Mouse (Mus musculus): ENCODE results near the gene Anxa11.

DNA sequence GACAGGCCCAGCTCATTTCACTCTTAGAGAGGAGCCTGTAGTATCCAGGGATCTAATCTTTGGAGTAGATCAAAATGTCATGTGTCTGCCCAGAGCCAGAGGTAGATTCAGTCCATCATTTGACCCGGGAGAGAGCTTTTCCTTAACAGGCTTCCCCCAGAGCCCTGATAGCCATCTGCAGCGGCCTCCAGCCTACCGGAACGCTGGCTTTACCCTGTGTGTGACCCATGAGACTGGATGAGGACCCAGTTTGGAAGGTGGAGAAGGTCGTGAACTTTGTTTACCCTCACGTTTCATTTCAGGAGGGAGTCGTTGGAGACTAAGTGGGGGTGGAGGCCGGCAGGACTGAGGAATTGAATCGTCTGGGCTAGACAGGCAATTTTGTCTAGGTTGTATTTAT is 5.7 kb downstream of the Anxa11 start:
- TF ChIP-seq POLR2A (IDR thresholded peaks at IDR 0.05; ENCODE audit: extremely low read depth, insufficient read depth, low read length) (no peak), CTCF (IDR thresholded peaks at IDR 0.05; ENCODE audit: low read depth, low read length) (no peak)

All from liver, adult 2 months (tissue).